Mouse (Mus musculus) forebrain, postnatal 0 days (tissue): ENCODE data around the gene Large1. TPM values are rescaled to one million over a fixed set of nuclear protein-coding genes. Genes with fewer than 3 reads are reported as not detected.
A peak's percentile ranks its signal among the peaks of the same experiment; 100 is the strongest.
"Not testable (repeated sequence)": the region's sequence is repeated elsewhere in the genome, so short reads cannot be mapped to it uniquely, and the experiment has no call there.

Experiments used
- ATAC-seq: fragments of 200-750 bp; cut with Nextera tagmentation; 2 replicates; pipeline ENCODE4 v1.8.0; 2017; ENCODE audit warnings: mild to moderate bottlenecking, moderate library complexity
- DNase-seq: peaks from one replicate; pipeline ENCODE4 v3.0.0-alpha.2; 2015
- H3K27ac ChIP-seq: fragments of 300-500 bp; sonication (generic); 2 replicates; pipeline ENCODE4 v1.5.1; 2014; ENCODE audit warnings: low read depth, mild to moderate bottlenecking, antibody characterized with exemption, low read length, moderate library complexity, mixed read lengths
- H3K27me3 ChIP-seq: fragments of 300-500 bp; sonication (generic); 2 replicates; pipeline ENCODE4 v1.6.1; 2014; ENCODE audit warnings: mild to moderate bottlenecking, low read length, mixed read lengths; ENCODE audit not compliant: insufficient read depth
- H3K36me3 ChIP-seq: fragments of 300-500 bp; sonication (generic); 2 replicates; pipeline ENCODE4 v1.6.1; 2014; ENCODE audit warnings: mild to moderate bottlenecking, moderate library complexity; ENCODE audit not compliant: insufficient read depth
- H3K4me1 ChIP-seq: fragments of 300-500 bp; sonication (generic); 2 replicates; pipeline ENCODE4 v1.6.1; 2014; ENCODE audit warnings: antibody characterized with exemption; ENCODE audit not compliant: insufficient read depth
- H3K4me2 ChIP-seq: fragments of 300-500 bp; sonication (generic); 2 replicates; pipeline ENCODE4 v1.6.1; 2014; ENCODE audit warnings: low read depth, mild to moderate bottlenecking, moderate library complexity
- H3K4me3 ChIP-seq: fragments of 300-500 bp; sonication (generic); 2 replicates; pipeline ENCODE4 v1.5.1; 2014; ENCODE audit warnings: low read depth, low read length, mixed read lengths
- H3K9ac ChIP-seq: fragments of 300-500 bp; sonication (generic); 2 replicates; pipeline ENCODE4 v1.6.1; 2014; ENCODE audit warnings: mild to moderate bottlenecking
- H3K9me3 ChIP-seq: fragments of 300-500 bp; sonication (generic); 2 replicates; pipeline ENCODE4 v1.6.1; 2016; ENCODE audit warnings: low read length
- CTCF ChIP-seq: sonication (generic); IDR thresholded peaks from 2 replicates; pipeline ENCODE4 v1.5.1; 2016; ENCODE audit warnings: antibody characterized with exemption, control low read depth, low read depth
- WGBS: fragments of 180-500 bp; shearing (Covaris S2); extraction: QIAGEN DNeasy Blood & Tissue Kit; methylation state at CpG from one replicate; pipeline ENCODE4 v1.1.7; 2014; 5-methylcytosine and 5-hydroxymethylcytosine counted together
- polyA plus RNA-seq: library from polyadenylated mRNA; unstranded; fragments of >200 nt; fragmentation: Nextera tagmentation; extraction: Ambion mirVana; gene quantifications from 2 replicates; pipeline ENCODE4 v1.2.1, GENCODE M21; 2015
- total RNA-seq: library from RNA; depleted of rRNA; stranded (reverse); fragments of >200 nt; gene quantifications from 2 replicates; pipeline ENCODE4 v1.2.3, GENCODE M21; 2014; rRNA removed

Large1 gene
- total RNA-seq (108 and 112 TPM in 2 replicates), polyA plus RNA-seq (13.2 and 16.7 TPM in 2 replicates)

DNA sequence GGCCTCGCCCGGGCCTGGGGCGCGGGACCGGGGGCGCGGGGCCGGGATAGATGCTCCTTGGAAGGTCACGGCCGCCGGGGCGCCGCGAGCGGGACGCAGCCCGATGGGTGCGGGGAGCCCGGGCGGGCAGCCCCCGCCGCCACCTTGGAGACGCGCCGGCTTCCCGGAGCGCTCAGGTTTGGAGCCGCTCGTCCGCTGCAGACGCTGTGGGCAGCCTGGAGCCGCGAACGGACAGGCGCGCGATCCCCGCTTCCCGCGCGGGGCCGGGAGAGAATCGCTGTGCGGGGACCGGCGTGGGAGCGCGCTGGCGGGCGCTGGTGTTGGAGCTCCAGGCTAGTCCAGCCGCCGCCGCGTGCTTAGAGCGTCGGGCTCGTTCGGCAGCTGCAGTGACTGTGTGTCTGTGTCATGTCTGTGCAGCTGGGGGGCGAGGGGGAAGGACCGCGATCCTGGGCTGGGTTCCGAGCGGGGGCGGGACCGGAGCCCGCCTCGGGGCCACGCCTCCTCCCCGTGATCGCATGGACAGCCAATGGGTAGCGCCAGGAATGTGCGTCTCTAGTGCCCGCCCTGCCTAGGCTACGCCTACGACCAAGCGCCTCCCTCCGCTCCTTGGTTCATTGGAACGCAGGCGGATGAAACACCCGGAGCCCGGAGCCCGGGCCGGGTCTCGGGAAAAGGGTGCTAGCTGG lies at the start of gene Large1:
Gene Large1, minus strand, starts transcription at position 433 of the 686 bp plus-strand sequence.
- Histone ChIP-seq H3K9me3 (no peaks in the 10 kb centered on the region), H3K4me1 (peaks cover 19% of the 10 kb centered on the region), H3K36me3 (no peaks in the 10 kb centered on the region), H3K4me3 (peak within 1 kb of the TSS; percentile 90), H3K27me3 (no peaks in the 10 kb centered on the region), H3K9ac (peak within 1 kb of the TSS; percentile 95), H3K27ac (peak within 1 kb of the TSS; percentile 95), H3K4me2 (peak within 1 kb of the TSS; percentile 73)
- peak; percentile 97 for ATAC-seq
- WGBS = 3% methylated on average over 66 of the region's 84 CpGs
- peak; percentile 31 for TF ChIP-seq CTCF
- peak; percentile 99 for DNase-seq

DNA sequence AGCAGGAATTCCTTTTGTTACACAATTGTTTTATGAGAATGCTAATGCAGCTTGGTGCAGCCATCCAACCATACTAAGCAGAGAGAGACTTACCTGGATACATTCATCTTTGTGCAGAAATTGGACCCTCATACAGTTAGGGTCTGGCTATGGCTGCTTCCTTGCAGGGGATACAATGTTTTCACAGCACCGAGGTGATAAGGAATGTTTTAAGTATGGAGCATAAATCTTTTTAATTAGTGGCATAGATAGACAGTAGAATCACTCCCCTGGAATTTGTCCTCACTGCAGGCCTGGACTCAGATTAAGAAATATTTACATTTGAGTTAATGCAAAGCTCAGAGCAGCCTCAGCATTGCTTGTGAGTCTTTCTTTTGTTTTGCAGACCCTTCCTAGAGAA lies 47.0 kb upstream of the Large1 start:
- Histone ChIP-seq H3K36me3 (no peaks in the 10 kb centered on the region), H3K27ac (no peak overlapping the region), H3K4me1 (no peaks in the 10 kb centered on the region), H3K4me3 (no peak overlapping the region), H3K4me2 (no peak overlapping the region), H3K9me3 (no peaks in the 10 kb centered on the region), H3K9ac (no peak overlapping the region), H3K27me3 (no peaks in the 10 kb centered on the region)
- WGBS = 36% methylated on average over 1 of the region's 1 CpGs
- TF ChIP-seq CTCF = no peak
- no peak for DNase-seq
- ATAC-seq = no peak

DNA sequence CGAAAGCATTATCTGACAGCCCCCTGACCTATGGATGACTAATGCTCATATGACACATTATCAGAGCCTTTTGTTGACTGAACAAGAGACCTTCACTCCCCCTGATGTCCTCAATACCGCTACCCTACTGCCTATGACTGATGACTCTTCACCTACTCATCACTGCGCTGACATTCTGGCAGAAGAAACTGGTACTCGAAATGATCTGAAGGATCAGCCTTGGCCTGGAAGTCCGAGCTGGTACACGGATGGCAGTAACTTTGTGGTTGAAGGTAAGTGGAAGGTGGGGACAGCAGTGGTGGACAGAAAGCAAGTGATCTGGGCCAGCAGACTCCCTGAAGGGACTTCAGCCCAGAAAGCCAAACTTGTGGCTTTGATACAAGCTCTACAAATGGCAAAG lies 19.7 kb upstream of the Large1 start:
- H3K27me3 ChIP-seq, ATAC-seq, H3K9ac ChIP-seq, H3K4me3 ChIP-seq, H3K9me3 ChIP-seq, DNase-seq, H3K36me3 ChIP-seq, H3K4me1 ChIP-seq, H3K27ac ChIP-seq, H3K4me2 ChIP-seq: not testable (repeated sequence)
- 91% methylated on average over 6 of the region's 6 CpGs for WGBS

DNA sequence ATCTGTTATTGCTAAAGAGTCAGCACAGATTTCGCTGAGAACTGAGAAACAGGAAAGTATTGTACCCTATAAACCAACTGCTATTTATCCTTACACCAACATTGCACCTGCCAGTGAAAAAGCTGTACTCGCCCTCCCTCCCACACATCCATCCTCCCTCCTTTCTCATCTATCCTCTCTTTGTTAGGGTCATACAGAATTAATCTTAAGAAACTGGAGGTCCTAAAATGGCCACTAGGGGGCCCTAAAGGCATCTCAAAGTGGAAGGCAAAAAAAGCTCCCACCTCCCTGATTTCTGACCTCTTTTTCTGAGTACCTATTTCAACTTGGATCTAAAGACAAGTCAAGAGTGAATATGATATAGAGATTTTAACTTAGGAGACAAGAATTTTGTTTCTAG lies 2.6 kb upstream of the Large1 start:
- Histone ChIP-seq H3K4me2 (no peak overlapping the region; the same call in 1 of the 2 replicates), H3K4me3 (no peak overlapping the region), H3K9ac (no peak overlapping the region), H3K27me3 (no peaks in the 10 kb centered on the region), H3K9me3 (no peaks in the 10 kb centered on the region), H3K36me3 (no peaks in the 10 kb centered on the region), H3K27ac (no peak overlapping the region), H3K4me1 (peaks cover 8% of the 10 kb centered on the region; the same call in 1 of the 2 replicates)
- ATAC-seq (no peak), DNase-seq (peak; percentile 91)
- 25% methylated on average over 2 of the region's 2 CpGs for WGBS
- peak; percentile 82 for TF ChIP-seq CTCF

DNA sequence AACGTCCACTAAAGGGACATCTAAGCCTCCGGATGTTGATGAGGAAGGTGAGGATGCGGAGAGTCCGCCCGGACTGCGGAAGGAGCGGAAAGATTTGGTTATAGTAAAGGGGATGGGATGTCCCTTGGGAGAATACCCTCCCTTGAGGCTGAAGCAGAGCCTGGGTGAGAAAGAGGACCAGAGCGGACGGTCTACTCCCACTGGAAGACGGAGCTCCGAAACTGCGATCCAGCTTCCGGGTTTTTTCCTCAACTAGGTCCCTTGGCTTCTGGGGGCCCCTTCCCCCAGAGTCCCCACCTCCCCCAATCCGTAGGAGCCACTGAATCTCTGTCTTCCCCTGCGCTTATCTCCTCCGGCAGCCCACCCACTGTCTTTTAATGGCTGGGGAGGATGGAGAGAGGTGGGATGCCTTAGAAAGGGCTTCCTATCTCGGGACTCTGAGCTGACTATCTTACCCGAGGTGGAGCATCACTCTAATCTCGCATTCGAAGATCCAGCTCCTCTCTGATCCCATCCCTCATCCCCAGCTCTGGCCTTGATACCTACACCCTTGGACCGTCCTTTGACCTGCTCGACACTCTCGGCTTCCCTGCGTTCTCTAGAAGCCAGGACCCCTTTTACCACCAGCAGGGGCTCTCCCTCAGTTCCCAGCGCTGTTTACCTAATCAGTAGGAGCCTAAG lies 1.0 kb upstream of the Large1 start:
- Histone ChIP-seq H3K4me1 (peaks cover 19% of the 10 kb centered on the region), H3K9me3 (no peaks in the 10 kb centered on the region), H3K9ac (peak overlapping the region; percentile 95), H3K4me2 (peak overlapping the region; percentile 73), H3K36me3 (no peaks in the 10 kb centered on the region), H3K27ac (peak overlapping the region; percentile 89), H3K4me3 (peak overlapping the region; percentile 90), H3K27me3 (no peaks in the 10 kb centered on the region)
- ATAC-seq (peak; percentile 11), DNase-seq (peak; percentile 91)
- 1% methylated on average over 25 of the region's 25 CpGs for WGBS
- peak; percentile 43; the same call in 1 of the 2 replicates for TF ChIP-seq CTCF

DNA sequence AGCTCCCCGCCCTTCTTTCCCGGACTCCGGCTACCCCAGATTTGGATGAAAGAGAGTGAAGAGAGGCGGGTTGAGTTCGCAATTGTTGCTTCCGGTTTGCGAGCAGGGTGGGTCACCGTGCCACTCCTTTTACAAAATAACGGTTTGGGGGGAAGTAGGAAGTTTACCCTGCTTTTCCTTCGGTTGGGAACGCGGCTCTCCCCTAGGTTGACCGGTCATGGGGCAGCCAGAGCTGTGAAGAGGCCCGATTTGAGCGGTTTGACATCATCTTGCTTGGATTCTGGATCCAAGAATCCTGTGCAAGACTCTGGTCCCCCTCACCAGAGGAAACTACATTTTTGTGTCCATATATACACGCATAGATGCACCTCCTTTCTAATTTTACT lies 447 bp upstream of the Large1 start:
- H3K36me3 ChIP-seq = no peaks in the 10 kb centered on the region
- H3K27ac ChIP-seq = peak overlapping the region; percentile 89
- H3K9ac ChIP-seq = peak overlapping the region; percentile 95
- no peak for DNase-seq
- TF ChIP-seq CTCF = no peak
- H3K4me1 ChIP-seq = peaks cover 19% of the 10 kb centered on the region
- H3K4me3 ChIP-seq = peak overlapping the region; percentile 90
- no peaks in the 10 kb centered on the region for H3K27me3 ChIP-seq
- ATAC-seq = peak; percentile 18
- peak overlapping the region; percentile 73 for H3K4me2 ChIP-seq
- H3K9me3 ChIP-seq = no peaks in the 10 kb centered on the region
- under 1% methylated on average over 16 of the region's 16 CpGs for WGBS
